Mouse (Mus musculus) CD4-positive naive resting alpha-beta T cell, adult 76 days (primary cell): ENCODE results near the gene Zfx. TPM values are rescaled to one million over a fixed set of nuclear protein-coding genes. Genes with fewer than 3 reads are reported as not detected.

Experiments used
- total RNA-seq: library from RNA; stranded (reverse); gene quantifications from one replicate; pipeline ENCODE4 v1.2.4, GENCODE M21; 2023

Zfx gene
- 58.3 TPM for total RNA-seq

DNA sequence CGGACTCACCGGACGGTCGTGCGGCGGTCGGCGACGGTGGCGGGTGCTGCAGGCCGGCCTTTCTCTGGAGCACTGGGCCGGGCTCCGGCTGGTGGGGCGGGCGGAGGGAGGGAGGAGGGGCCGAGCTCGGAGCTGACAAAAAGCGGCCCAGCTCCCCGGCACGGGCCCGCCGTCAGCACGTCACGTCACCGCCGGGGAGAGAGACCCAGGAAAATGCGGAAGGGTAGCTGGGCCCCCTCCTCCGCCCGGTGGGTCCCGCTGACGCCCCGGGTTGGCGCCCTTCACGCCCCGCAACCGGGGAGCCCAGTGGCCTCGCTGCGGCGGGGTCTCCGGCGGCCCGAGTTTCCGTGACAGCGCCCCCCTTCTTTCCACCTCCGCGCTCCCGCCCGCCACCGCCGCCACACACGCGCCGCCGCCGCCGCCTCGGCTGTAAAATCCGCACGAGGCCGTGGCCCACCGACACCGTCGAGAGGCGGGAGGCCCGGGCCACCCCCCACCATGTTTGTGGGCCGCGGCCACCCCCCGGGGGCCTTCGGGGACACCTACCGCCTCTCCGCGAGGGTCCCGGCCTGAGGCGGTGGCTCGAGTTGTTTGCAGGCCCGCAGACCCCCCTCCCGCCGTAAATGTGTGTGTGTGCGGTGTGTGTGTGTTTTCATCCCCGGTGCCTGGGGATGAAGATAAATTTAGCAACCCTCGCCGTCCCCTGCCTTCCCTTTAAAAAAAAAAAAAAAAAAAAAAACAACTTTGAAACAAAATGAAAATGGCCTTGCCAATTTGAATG is at the start of gene Zfx:
Gene Zfx (minus strand): TSS at position 644 of the 781 bp plus-strand sequence.

Other genes with a start within 250 kb of the Zfx start
- gene AU015836, start 155.0 kb downstream of the Zfx start, total RNA-seq: not detected
- 108 TPM for gene Eif2s3x, start 89.2 kb upstream of the Zfx start, total RNA-seq
- gene Klhl15, start 110.9 kb upstream of the Zfx start, total RNA-seq: 20.6 TPM
- not detected for gene Fam90a1b, start 243.1 kb upstream of the Zfx start, total RNA-seq
- 6.7 TPM for gene Apoo, start 243.4 kb upstream of the Zfx start, total RNA-seq